In the genomic region with DNA sequence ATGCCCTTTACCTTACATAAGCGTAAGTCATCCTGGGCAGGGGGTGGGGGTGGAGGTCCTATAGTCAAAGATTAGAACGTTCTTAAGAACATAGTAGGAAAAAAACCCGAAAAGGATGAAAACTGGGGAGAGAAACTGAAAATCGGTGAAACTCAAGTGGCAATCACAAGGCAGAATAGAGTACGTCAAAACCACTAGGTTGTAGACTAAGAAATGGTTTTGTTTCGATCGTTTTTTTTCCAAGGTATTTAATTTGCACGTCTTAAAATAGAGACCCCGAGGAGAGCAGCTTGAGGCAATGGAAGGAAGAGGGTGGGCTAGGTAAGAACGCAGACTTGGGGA, we compare ENCODE assay signal across 8 mouse cellular contexts. TPM values are rescaled to one million over a fixed set of nuclear protein-coding genes. Genes with fewer than 3 reads are reported as not detected.
DNase-seq lines count a peak whose midpoint lies in the region; ATAC-seq and TF ChIP-seq lines count a peak whose summit lies in the region.

No protein-coding gene starts in this region.

- no peaks in the 10 kb centered on the region for H3K27me3 ChIP-seq in heart, embryonic 16.5 days (ENCODE audit: control insufficient read depth, insufficient read depth, low read length)
- no peaks in the 10 kb centered on the region for H3K27me3 ChIP-seq in forebrain, postnatal 0 days (ENCODE audit: insufficient read depth, low read length)
- peaks cover 23% of the 10 kb centered on the region for H3K27me3 ChIP-seq in midbrain, embryonic 10.5 days (ENCODE audit: low read depth, poor library complexity, severe bottlenecking)

- H3K9ac ChIP-seq in heart, embryonic 16.5 days (ENCODE audit: low read length), result peak overlapping the region; percentile 85
- peak overlapping the region; percentile 97; the same call in 1 of the 2 replicates for H3K9ac ChIP-seq in ES-E14 (ENCODE audit: insufficient read depth, low read depth, low read length, poor library complexity, severe bottlenecking)
- peak overlapping the region; percentile 94 for H3K9ac ChIP-seq in forebrain, postnatal 0 days

- in situ Hi-C loops in ES-E14 (cut with MboI; ENCODE audit: low sequenced_read_pairs in 2 of 2, unreplicated experiment in 2 of 2), result loop anchor here in 1 of 2 experiments (10.0 kb wide), 1 partner anchor 143 kb away; no protein-coding TSS in a partner anchor

- peak overlapping the region; percentile 73 for H3K4me3 ChIP-seq in heart, embryonic 16.5 days (ENCODE audit: low read length)
- H3K4me3 ChIP-seq in ES-E14 (ENCODE audit: insufficient read depth in 1 of 2, low read depth in 1 of 2, low read length in 2 of 2, poor library complexity in 1 of 2, severe bottlenecking in 1 of 2), result peak overlapping the region; percentile 87 to 99
- peak overlapping the region; percentile 96 for H3K4me3 ChIP-seq in forebrain, postnatal 0 days (ENCODE audit: low read depth, low read length)
- H3K4me3 ChIP-seq in midbrain, embryonic 10.5 days, result peak overlapping the region; percentile 81

- ATAC-seq in heart, embryonic 16.5 days (replicated peaks; ENCODE audit: extremely low read depth, insufficient read depth, low FRiP score), result no peak
- no peak for ATAC-seq in forebrain, postnatal 0 days

- peak overlapping the region; percentile 64 for H3K4me2 ChIP-seq in heart, embryonic 16.5 days (ENCODE audit: low read depth, low read length)
- H3K4me2 ChIP-seq in forebrain, postnatal 0 days (ENCODE audit: low read depth), result peak overlapping the region; percentile 81

- WGBS in heart, embryonic 16.5 days, result 11% methylated on average over 10 of the region's 10 CpGs
- WGBS in forebrain, postnatal 0 days, result 8% methylated on average over 10 of the region's 10 CpGs
- 15% methylated on average over 10 of the region's 10 CpGs for WGBS in midbrain, embryonic 10.5 days

- TF ChIP-seq CTCF in forebrain, postnatal 0 days (IDR thresholded peaks at IDR 0.05; ENCODE audit: low read depth), result no peak

- H3K27ac ChIP-seq in heart, embryonic 16.5 days (ENCODE audit: low read length), result no peak overlapping the region
- no peak overlapping the region for H3K27ac ChIP-seq in ES-E14 (ENCODE audit: insufficient read depth, low read depth, low read length, poor library complexity, severe bottlenecking)
- H3K27ac ChIP-seq in forebrain, postnatal 0 days (ENCODE audit: low read depth, low read length), result peak overlapping the region; percentile 80
- H3K27ac ChIP-seq in midbrain, embryonic 10.5 days (replicated peaks), result no peak overlapping the region

- H3K9me3 ChIP-seq in heart, embryonic 16.5 days (replicated peaks; ENCODE audit: control insufficient read depth, low read length), result no peaks in the 10 kb centered on the region
- H3K9me3 ChIP-seq in ES-E14 (ENCODE audit: control insufficient read depth, insufficient read depth, low read depth, low read length), result no peaks in the 10 kb centered on the region
- H3K9me3 ChIP-seq in forebrain, postnatal 0 days (ENCODE audit: low read length), result no peaks in the 10 kb centered on the region
- no peaks in the 10 kb centered on the region for H3K9me3 ChIP-seq in midbrain, embryonic 10.5 days (replicated peaks)

- H3K36me3 ChIP-seq in heart, embryonic 16.5 days (ENCODE audit: control insufficient read depth, insufficient read depth), result no peaks in the 10 kb centered on the region
- no peaks in the 10 kb centered on the region for H3K36me3 ChIP-seq in ES-E14 (ENCODE audit: control insufficient read depth, insufficient read depth, low read length, poor library complexity, severe bottlenecking)
- no peaks in the 10 kb centered on the region for H3K36me3 ChIP-seq in forebrain, postnatal 0 days (ENCODE audit: insufficient read depth)
- no peaks in the 10 kb centered on the region for H3K36me3 ChIP-seq in midbrain, embryonic 10.5 days

- H3K4me1 ChIP-seq in heart, embryonic 16.5 days (ENCODE audit: control insufficient read depth, insufficient read depth, low read length), result peaks cover 14% of the 10 kb centered on the region
- H3K4me1 ChIP-seq in ES-E14 (ENCODE audit: control insufficient read depth in 2 of 2, insufficient read depth in 2 of 2, low read length in 2 of 2, poor library complexity in 1 of 2), result peaks cover 0 to 3% of the 10 kb centered on the region in 2 experiments; a peak in 2 of 4 replicates
- H3K4me1 ChIP-seq in forebrain, postnatal 0 days (ENCODE audit: insufficient read depth), result peaks cover 3% of the 10 kb centered on the region; the same call in 1 of the 2 replicates
- peaks cover 21% of the 10 kb centered on the region for H3K4me1 ChIP-seq in midbrain, embryonic 10.5 days

- DNase-seq in heart, adult 8-10 months (ENCODE audit: low spot score), result no peak
- no peak for DNase-seq in ES-E14 (ENCODE audit: low read depth, low spot score)
- peak; percentile 2 for DNase-seq in forebrain, postnatal 0 days
- DNase-seq in midbrain, embryonic 10.5 days (ENCODE audit: low spot score), result no peak
- DNase-seq in ovary, adult 18-20 months (ENCODE audit: low spot score), result no peak
- no peak for DNase-seq in cerebellum, adult 11 months
- DNase-seq in cerebellum, postnatal 25 days, result no peak

TF ChIP-seq in ES-E14, 5 proteins besides CTCF, POLR2A, EP300 and RAD21:
- TF ChIP-seq ZNF384 (IDR thresholded peaks at IDR 0.05; ENCODE audit: low read depth, low read length), result no peak
- TF ChIP-seq HCFC1 (IDR thresholded peaks at IDR 0.05; ENCODE audit: borderline replicate concordance, insufficient read depth, low read length), result no peak
- no peak for TF ChIP-seq CHD2 (IDR thresholded peaks at IDR 0.05; ENCODE audit: low read depth, low read length)
- no peak for TF ChIP-seq MAFK (IDR thresholded peaks at IDR 0.05; ENCODE audit: insufficient read depth, low read depth, low read length)
- TF ChIP-seq ZC3H11A (IDR thresholded peaks at IDR 0.05; ENCODE audit: borderline replicate concordance, low read depth, low read length), result no peak

RNA-seq across cellular contexts. Expression of a gene that starts 1.2 kb away (rescaled TPM):
- 14.4 and 18.5 TPM in 2 replicates for polyA plus RNA-seq in heart, embryonic 16.5 days (2015; fragmentation: Nextera tagmentation; extraction: Ambion mirVana)
- total RNA-seq in heart, adult 8-10 months (2022), result 10 to 100 TPM; 22.2 to 28.0 (median 23.6) TPM
- total RNA-seq in ES-E14 (2012; rRNA removed), result 8.6 and 10.0 TPM in 2 replicates
- 36.7 and 38.2 TPM in 2 replicates for total RNA-seq in forebrain, postnatal 0 days (2014; rRNA removed)
- polyA plus RNA-seq in forebrain, postnatal 0 days (2015; fragmentation: Nextera tagmentation; extraction: Ambion mirVana), result 15.9 and 20.5 TPM in 2 replicates
- 12.5 and 15.4 TPM in 2 replicates for polyA plus RNA-seq in midbrain, embryonic 10.5 days (2016; fragmentation: Nextera tagmentation; extraction: Ambion mirVana)

RNA-seq across cellular contexts. Expression of a gene that starts 53.0 kb away (rescaled TPM):
- not detected in 2 replicates for polyA plus RNA-seq in heart, embryonic 16.5 days (2015; fragmentation: Nextera tagmentation; extraction: Ambion mirVana)
- not detected for total RNA-seq in heart, adult 8-10 months (2022)
- total RNA-seq in ES-E14 (2012; rRNA removed), result not detected in 2 replicates
- not detected in 2 replicates for total RNA-seq in forebrain, postnatal 0 days (2014; rRNA removed)
- not detected in 2 replicates for polyA plus RNA-seq in forebrain, postnatal 0 days (2015; fragmentation: Nextera tagmentation; extraction: Ambion mirVana)
- polyA plus RNA-seq in midbrain, embryonic 10.5 days (2016; fragmentation: Nextera tagmentation; extraction: Ambion mirVana), result not detected in 2 replicates
